Mouse (Mus musculus): ENCODE results near the gene Spg7.

Gene Spg7

GRCm38 (mm10) chr8:123131041-123131440, 68.3 kb downstream of the Spg7 start:
- no peak for DNase-seq (ENCODE audit: low read depth, low spot score)

DNA sequence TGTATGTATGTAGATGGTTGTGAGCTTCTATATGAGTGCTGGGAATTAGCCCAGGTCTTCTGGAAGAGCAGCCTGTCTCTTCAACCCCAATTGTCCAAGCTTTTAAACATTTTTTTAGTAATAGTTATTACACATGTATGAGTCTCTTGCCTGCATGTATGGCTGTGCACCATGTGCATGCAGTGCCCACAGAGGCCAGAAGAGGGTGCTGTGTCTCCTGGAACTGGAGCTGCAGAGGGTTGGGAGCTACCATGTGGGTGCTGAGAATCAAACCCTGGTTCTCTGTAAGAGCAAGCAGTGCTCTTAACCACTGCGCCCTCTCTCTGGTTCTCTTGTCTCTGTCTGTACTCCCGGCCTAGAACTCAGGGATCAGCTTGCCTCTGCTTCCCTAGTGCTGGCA, 70.2 kb downstream of the Spg7 start:
- no peak for DNase-seq (ENCODE audit: low read depth, low spot score)

GRCm38 (mm10) chr8:123134149-123134713, 71.5 kb downstream of the Spg7 start:
- no peak for DNase-seq (ENCODE audit: low read depth, low spot score)

DNA sequence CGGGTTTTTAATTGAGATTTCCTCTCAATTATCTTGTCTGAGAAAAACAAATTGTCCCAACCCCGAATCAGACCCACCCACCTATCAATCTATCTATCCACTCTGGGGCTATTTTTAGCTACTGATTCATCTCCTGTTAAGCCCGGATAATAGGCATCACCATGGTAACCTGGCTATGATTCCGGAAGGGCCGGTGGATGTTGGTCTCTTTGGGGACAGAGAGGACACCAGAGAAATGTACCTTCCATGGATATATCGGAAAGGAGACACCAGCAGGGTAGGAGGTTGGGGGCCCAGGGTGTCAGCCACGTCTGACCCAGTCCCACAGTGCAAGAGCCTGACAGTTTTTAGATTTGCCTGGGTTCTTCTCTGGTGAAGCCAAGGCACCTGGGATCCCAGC, 72.7 kb downstream of the Spg7 start:
- DNase-seq (ENCODE audit: low read depth, low spot score) = no peak

DNA sequence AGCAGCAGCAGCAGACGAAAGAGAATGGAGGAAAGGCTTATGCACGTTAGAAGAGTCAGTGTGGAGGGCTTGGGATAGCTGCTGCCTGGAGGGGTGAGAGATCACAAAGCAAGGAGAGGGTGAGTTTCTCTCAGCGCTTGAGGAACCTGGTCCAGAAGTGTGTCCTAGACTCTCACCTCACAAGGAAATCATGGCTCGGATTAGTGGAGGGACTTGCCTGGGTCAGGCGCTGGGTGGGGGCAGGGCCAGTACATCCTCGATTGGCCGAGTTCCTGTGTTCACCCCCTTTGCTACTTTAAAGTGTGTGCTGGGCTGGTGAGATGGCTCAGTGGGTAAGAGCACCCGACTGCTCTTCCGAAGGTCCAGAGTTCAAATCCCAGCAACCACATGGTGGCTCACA, 73.1 kb downstream of the Spg7 start:
- DNase-seq (ENCODE audit: low read depth, low spot score) = no peak

DNA sequence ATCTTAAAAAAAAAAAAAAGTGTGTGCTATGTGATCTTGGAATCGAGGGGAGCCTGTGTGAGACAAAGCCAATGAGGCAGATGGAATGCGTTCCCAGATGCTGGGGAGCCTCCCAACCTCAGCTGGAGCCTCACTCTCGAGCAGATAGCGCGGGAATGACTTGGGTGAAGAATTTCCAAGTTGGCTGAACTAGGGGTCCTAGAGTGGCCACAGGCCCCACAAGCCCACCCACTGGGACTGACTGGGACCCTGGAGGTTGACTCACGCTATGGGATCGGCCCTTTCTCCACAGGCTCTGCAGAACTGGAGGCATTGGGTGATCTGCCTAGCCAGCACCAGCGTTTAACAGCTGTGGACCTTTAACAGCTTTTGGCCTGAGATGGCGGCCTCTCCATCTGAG, 73.5 kb downstream of the Spg7 start:
- no peak for DNase-seq (ENCODE audit: low read depth, low spot score)

DNA sequence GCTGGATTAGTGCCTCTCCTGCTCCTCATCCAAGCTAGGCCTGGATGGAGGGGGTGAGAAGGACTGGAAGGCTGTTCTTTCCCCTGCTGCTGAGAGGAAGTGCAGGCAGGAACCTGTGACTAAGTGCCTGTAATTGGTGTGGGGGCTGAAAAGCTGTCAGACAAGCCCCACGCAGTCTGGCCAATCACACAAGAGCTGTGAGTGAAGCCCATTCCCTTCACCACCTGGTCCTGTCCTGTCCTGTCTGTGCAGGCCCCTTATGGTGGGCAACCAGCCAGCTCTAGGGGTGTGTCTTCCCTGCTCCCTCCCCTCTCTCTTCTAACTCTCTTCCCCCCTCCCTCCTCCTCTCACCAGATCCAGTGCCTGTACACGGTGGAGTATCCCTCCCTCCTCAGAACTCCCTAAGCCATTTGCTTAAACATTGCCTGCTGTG, 74.9 kb downstream of the Spg7 start:
- DNase-seq (ENCODE audit: low read depth, low spot score) = no peak

DNA sequence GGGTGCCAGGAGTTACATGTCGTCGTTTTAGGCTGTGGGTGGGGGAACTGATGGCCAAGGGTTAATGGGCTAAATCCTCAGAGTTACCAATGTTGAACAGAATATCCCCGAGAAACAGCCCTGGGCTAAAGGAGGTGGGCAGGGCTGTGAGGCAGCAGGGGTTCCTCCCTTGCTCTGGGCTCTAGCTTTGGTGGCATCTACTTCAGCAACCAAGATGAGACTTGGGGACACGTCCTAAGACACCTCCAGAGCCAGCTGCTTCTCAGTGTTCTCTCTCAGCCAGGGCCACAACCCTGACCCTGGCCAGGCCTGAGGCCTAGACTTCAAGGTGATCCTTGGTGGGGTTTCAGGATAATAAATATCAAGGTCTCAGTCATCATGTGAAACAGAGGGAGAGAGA, 76.0 kb downstream of the Spg7 start:
- DNase-seq (ENCODE audit: low read depth, low spot score) = no peak

DNA sequence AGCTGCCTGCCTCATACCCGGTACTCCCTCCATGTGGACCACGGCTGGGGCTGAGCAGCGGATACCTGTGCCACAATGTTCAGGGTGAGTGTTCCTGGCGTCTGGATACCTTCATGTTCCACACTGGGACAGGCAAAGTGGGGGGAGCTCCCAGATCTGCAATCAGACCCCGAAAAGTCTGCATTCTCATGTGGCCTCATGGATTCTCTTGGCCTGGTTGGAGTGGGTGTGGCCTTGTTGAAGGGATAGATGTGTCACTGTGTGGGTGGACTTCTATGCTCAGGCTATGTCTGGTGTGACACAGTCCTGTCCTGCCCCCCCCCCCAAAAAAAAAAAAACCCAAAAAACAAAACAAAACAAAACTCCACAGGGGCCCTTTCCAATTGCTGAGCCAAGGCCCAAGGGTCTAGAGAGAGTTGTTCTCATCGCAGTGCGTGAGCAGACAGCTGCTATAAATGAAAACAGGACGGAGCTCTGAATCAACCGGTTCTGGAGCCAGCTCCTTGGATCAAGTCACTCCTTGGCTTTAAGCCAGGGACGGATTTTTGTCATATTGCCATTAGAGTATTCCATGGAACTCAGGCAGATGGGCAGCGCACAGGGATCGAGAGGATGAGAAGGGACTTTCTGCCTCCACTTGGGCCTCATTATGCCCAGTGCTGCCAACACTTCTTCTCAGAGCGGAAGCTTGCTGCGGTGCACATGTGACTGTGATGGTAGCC, 79.2 kb downstream of the Spg7 start:
- no peak for DNase-seq (ENCODE audit: low read depth, low spot score)

DNA sequence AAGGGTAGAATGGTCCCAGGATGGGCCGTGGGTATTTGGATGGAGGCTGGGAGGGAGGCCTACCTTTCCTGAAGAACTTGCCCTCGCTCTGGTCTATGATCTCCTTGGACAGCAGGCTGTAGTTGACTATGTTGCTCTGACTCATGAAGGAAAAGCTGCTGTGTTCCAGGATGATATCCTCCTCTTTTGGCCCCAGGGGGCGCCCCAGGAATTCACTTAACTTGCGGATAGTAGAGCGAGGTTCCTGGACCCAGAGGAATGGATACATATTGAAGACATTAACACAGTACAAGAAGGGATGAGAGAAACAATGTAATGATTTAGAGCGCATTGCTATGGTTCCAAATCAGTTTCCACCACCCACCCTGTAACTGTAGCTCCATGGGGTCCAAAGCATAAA, 82.5 kb downstream of the Spg7 start:
- DNase-seq (ENCODE audit: low read depth, low spot score) = peak; percentile 50

GRCm38 (mm10) chr8:123146390-123146789, 83.6 kb downstream of the Spg7 start:
- DNase-seq (ENCODE audit: low read depth, low spot score) = no peak
